Mouse (Mus musculus): ENCODE results near the gene Cuta. TPM values are rescaled to one million over a fixed set of nuclear protein-coding genes. Genes with fewer than 3 reads are reported as not detected.
"Not testable (repeated sequence)": the region's sequence is repeated elsewhere in the genome, so short reads cannot be mapped to it uniquely, and the experiment has no call there.

Gene Cuta
- polyA plus RNA-seq (2016; fragmentation: Nextera tagmentation; extraction: Ambion mirVana): 148 and 155 TPM in 2 replicates

DNA sequence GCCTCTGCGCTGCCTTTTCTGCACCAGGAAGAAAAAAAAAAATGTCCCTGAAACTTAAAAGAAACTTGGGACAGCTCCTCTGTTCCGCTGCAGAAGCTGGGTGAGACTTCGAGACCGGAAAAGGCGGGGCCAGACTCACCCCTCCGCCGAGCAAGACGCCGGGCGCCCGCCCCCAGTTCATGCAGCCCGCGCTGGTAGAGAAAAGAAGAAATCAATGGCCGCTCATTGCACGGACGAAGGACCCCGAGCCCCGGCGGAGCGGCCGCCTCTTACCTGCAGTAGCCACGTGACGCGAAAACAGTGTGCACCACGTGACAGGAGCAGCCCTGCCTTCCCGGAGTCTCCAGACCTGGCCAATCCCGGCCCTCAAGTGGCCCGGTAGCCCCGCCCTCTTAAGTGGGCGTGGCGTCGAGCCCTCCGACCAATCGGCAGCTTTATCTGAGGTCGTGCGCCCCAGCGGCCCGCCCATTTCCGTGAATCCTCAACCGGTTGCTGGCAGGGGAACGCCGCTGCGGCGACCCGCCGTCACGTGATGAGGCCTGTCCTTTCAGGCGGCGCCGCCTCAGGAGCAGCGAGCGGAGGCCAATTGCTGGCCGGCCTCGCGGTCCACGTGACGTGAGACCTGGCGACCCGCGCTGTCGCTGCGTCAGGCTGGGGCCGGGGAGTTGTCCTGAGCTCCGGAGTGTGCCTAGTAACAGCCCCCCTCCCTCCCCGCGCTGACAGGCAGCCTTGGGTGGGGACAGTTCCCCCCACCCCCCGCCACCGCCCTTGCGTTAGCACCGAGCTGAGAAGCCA, at the start of gene Cuta:
Gene Cuta, minus strand, starts transcription at position 392 of the 795 bp plus-strand sequence.
- Histone ChIP-seq H3K4me2 (peak within 1 kb of the TSS; percentile 99), H3K27ac (ENCODE audit: poor library complexity, severe bottlenecking) (peak within 1 kb of the TSS; percentile 95), H3K4me3 (peak within 1 kb of the TSS; percentile 77), H3K36me3 (peaks cover 31% of the 10 kb centered on the region), H3K4me1 (replicated peaks) (peaks cover 43% of the 10 kb centered on the region), H3K27me3 (replicated peaks) (no peaks in the 10 kb centered on the region), H3K9ac (peak within 1 kb of the TSS; percentile 90), H3K9me3 (replicated peaks) (no peaks in the 10 kb centered on the region)
- under 1% methylated on average over 70 of the region's 70 CpGs for WGBS
- ATAC-seq (ENCODE audit: insufficient number of reproducible peaks, low FRiP score): peak; percentile 96

DNA sequence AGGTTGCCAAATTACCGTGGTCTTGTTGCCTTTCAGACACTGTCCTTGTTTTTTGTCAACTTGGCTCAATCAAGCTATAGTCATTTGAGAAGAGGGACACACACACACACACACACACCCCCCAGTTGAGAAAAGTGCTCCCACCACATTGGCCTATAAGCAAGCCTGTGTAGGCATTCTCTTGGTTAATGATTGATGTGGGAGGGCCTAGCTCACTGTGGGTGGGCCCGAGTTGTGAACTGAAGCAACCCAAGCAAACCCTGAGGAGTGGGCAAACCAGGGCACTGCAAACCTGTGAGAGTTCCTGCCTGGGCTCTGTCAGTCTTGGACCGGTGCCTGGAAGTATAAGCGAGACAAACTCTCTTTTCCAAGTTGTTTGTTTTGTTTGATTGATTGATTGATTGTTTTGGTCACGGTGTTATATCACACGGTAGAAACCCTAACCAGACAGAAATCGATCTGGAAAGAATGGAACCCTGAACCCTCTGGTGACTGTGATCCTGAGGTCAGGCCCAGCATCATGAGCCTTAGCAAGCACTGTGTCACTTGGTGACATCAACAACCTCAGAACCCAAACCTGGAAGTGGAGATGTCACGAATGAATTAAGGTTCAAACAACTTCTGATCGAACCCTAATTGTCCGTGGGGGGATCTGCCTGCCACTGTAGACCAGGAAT, 46.3 kb upstream of the Cuta start:
- no peaks in the 10 kb centered on the region for H3K27me3 ChIP-seq (replicated peaks)

DNA sequence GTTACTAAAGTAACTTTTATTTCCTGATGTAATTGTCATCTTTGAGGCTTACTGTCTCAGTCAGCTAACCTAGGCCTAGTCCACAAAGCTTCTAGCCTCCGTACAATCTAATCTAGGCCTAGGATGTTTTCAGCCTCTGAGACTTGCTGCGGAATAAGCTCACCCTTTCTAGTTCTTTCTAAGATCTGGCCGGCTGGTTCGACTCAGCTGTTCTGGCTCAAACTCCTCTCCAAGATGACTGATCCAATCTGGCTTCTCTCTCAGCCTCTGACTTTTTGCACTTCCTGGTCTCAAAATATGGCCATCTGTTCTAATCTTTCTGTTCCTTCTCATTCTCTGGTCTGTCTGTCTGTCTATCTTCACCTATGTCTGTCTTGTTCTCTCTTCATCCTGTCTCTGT, 44.0 kb upstream of the Cuta start:
- no peaks in the 10 kb centered on the region for H3K27me3 ChIP-seq (replicated peaks)
- peaks cover 16% of the 10 kb centered on the region for H3K36me3 ChIP-seq
- WGBS: 89% methylated on average over 4 of the region's 4 CpGs
- no peak overlapping the region for H3K4me2 ChIP-seq
- ATAC-seq (ENCODE audit: insufficient number of reproducible peaks, low FRiP score): no peak
- H3K9ac ChIP-seq: no peak overlapping the region
- H3K4me1 ChIP-seq (replicated peaks): peaks cover 6% of the 10 kb centered on the region; the same call in 1 of the 2 replicates
- no peaks in the 10 kb centered on the region; the same call in 1 of the 2 replicates for H3K9me3 ChIP-seq (replicated peaks)
- H3K4me3 ChIP-seq: no peak overlapping the region
- no peak overlapping the region for H3K27ac ChIP-seq (ENCODE audit: poor library complexity, severe bottlenecking)

More for the DNA sequence above, 46.3 kb upstream of the Cuta start:
- Histone ChIP-seq H3K4me2 (no peak overlapping the region), H3K4me1 (replicated peaks) (peaks cover 6% of the 10 kb centered on the region; the same call in 1 of the 2 replicates), H3K9me3 (replicated peaks) (no peaks in the 10 kb centered on the region; the same call in 1 of the 2 replicates), H3K36me3 (no peaks in the 10 kb centered on the region; the same call in 1 of the 2 replicates), H3K27ac (ENCODE audit: poor library complexity, severe bottlenecking) (no peak overlapping the region), H3K9ac (no peak overlapping the region), H3K4me3 (no peak overlapping the region)
- no peak for ATAC-seq (ENCODE audit: insufficient number of reproducible peaks, low FRiP score)
- WGBS: 85% methylated on average over 10 of the region's 10 CpGs

DNA sequence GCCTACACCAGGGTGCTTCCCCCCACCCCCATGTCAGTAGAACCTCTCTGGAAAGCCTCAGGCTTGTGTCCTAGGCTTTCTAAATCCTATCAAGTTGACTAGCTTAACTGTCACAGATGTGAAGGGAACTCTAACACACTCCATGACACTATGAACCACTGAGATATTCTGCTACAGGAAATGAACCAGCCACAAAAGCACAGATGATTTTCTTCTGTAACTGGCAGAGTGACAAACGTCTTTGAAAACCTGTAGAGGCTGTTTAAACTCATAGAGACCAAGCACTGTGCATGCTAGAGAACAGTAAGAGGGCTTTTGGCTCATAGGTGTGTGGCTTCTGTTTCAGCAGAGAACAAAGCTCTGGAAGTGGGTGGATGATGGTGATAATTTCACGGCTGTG, 41.7 kb upstream of the Cuta start:
- ATAC-seq (ENCODE audit: insufficient number of reproducible peaks, low FRiP score): no peak
- H3K9me3 ChIP-seq (replicated peaks): no peaks in the 10 kb centered on the region
- peaks cover 6% of the 10 kb centered on the region; the same call in 1 of the 2 replicates for H3K4me1 ChIP-seq (replicated peaks)
- peaks cover 38% of the 10 kb centered on the region for H3K36me3 ChIP-seq
- no peak overlapping the region for H3K27ac ChIP-seq (ENCODE audit: poor library complexity, severe bottlenecking)
- H3K9ac ChIP-seq: no peak overlapping the region
- H3K4me2 ChIP-seq: no peak overlapping the region
- no peak overlapping the region for H3K4me3 ChIP-seq
- H3K27me3 ChIP-seq (replicated peaks): no peaks in the 10 kb centered on the region
- 53% methylated on average over 2 of the region's 2 CpGs for WGBS

DNA sequence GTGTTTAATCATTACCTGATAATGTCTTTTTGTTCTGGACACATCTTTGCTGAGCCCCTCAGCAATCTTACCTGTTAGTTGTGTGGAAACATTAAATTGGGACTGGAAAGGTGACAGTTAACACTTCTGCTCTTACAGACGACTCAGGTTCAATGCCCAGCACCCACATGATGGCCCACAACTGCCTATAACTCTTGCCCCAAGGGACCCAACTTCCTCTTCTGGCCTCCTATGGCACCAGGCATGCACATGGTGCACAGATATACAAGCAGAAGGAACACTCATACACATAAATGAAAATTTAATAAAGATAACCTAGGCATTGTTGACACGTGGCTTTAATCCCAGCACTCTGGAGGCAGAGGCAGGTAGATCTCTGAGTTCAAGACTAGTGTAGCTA, 40.1 kb upstream of the Cuta start:
- Histone ChIP-seq H3K4me2 (no peak overlapping the region), H3K9me3 (replicated peaks) (no peaks in the 10 kb centered on the region), H3K27ac (ENCODE audit: poor library complexity, severe bottlenecking) (no peak overlapping the region), H3K27me3 (replicated peaks) (no peaks in the 10 kb centered on the region), H3K36me3 (peaks cover 54% of the 10 kb centered on the region), H3K9ac (no peak overlapping the region), H3K4me1 (replicated peaks) (peaks cover 14% of the 10 kb centered on the region), H3K4me3 (no peak overlapping the region)
- 79% methylated on average over 2 of the region's 2 CpGs for WGBS
- ATAC-seq (ENCODE audit: insufficient number of reproducible peaks, low FRiP score): no peak

DNA sequence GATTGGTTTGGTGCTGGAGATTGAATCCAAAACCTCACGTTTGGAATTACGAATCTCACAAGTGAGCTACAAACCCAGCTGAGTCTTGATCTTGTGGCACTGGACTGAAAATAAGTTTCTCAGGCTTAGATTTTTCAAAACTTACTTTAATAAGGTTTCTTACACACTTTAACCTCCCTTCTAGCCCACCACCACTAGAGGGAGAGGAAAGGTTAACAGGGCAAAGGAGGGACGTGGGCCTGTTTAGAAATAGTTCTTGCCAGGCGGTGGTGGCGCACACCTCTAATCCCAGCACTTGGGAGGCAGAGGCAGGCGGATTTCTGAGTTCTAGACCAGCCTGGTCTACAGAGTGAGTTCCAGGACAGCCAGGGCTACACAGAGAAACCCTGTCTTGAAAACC, 38.0 kb upstream of the Cuta start:
- peaks cover 57% of the 10 kb centered on the region for H3K36me3 ChIP-seq
- peaks cover 25% of the 10 kb centered on the region for H3K4me1 ChIP-seq (replicated peaks)
- not testable (repeated sequence) for H3K27me3 ChIP-seq (replicated peaks); H3K9ac ChIP-seq; ATAC-seq (ENCODE audit: insufficient number of reproducible peaks, low FRiP score); H3K4me3 ChIP-seq; H3K9me3 ChIP-seq (replicated peaks); H3K27ac ChIP-seq (ENCODE audit: poor library complexity, severe bottlenecking); H3K4me2 ChIP-seq
- 94% methylated on average over 6 of the region's 6 CpGs for WGBS

DNA sequence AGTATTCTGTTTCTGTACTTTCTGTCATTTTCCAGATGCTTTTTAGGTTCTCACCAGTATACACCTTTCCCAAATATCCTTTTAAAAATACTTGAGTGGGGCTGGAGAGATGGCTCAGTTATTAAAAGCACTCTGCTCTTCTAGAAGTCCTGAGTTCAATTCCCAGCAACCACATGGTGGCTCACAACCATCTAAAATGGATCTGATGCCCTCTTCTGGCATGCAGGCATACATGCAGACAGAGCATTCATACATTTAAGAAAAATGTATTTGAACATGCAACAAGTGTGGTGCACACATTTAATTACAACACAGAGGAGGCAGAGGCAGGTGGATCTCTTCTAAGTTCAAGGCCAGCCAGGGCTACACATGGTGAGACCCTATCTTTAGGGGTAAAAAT, 36.0 kb upstream of the Cuta start:
- no peak overlapping the region for H3K4me2 ChIP-seq
- H3K36me3 ChIP-seq: peaks cover 65% of the 10 kb centered on the region
- ATAC-seq (ENCODE audit: insufficient number of reproducible peaks, low FRiP score): no peak

DNA sequence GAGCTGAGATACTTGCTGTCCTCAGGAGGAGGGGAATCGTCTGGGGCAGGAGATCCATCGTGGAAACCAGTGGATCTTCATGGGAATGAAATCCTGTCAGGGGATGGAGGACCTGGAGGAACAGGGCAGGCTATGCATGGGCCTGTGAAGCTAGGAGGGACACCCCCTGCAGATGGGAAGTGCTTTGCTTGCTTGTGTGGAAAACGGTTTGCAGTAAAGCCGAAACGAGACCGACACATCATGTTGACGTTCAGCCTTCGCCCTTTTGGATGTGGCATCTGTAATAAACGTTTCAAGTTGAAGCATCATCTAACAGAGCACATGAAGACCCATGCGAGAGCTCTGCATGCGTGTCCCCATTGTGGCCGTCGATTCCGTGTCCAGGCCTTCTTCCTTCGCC, 35.2 kb upstream of the Cuta start:
- WGBS: 90% methylated on average over 15 of the region's 15 CpGs
- H3K4me3 ChIP-seq: no peak overlapping the region
- H3K4me2 ChIP-seq: 0 out of 2 replicates have a peak overlapping the region, but pooled peaks have one; percentile 91
- no peaks in the 10 kb centered on the region for H3K9me3 ChIP-seq (replicated peaks)
- ATAC-seq (ENCODE audit: insufficient number of reproducible peaks, low FRiP score): no peak
- no peak overlapping the region for H3K27ac ChIP-seq (ENCODE audit: poor library complexity, severe bottlenecking)
- no peaks in the 10 kb centered on the region for H3K27me3 ChIP-seq (replicated peaks)
- peaks cover 31% of the 10 kb centered on the region for H3K4me1 ChIP-seq (replicated peaks)
- peaks cover 61% of the 10 kb centered on the region for H3K36me3 ChIP-seq
- no peak overlapping the region for H3K9ac ChIP-seq

More for the DNA sequence above, 36.0 kb upstream of the Cuta start:
- Histone ChIP-seq H3K27me3 (replicated peaks) (no peaks in the 10 kb centered on the region), H3K27ac (ENCODE audit: poor library complexity, severe bottlenecking) (no peak overlapping the region), H3K9ac (no peak overlapping the region), H3K4me1 (replicated peaks) (peaks cover 31% of the 10 kb centered on the region), H3K4me3 (no peak overlapping the region), H3K9me3 (replicated peaks) (no peaks in the 10 kb centered on the region)

DNA sequence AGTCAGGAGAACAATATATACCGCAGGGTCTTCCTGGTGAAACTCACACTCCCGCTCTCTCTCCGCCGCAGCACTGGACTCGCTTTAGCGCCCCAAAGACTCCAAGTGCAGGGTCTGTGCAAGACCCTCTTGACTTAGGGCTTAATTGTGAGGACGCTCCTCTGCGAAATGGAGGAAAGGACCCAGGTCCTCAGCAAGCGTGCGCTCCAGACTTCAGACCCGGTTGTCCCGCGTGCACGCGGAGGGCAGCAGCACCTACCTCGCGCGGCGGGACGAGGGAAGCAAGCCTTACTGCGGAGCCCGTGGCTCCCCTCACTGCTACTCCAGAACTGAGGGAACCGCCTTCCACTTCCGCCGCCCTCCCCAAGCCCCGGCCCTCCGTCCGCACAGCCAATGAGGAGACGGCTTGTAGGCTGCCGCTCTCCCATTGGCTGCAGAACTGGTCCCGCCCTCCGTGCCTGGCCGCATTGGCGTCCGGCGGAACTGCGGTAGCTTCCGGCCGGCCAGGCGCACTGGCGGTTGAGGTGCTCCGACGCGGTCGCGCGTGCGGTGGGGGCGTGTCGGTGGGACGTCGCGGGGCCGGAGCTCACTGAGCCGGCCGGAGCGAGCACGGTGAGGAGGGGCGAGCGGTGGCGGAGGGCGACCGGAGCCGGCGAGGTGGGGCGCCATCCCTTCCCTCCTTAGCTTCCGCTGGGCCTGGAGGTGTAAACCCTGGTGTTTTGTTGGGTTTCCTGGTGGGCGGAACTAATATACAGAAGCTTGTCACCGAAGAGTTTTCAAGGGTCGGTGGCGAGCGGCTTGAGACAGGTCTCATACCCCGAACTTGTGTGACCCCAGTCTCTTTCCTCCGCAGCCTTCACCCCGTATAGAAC, 33.6 kb upstream of the Cuta start, which contains the start of gene Zbtb9:
Gene Zbtb9, plus strand, starts transcription at position 465 of the 872 bp plus-strand sequence.
- peak within 1 kb of the TSS; percentile 89 for H3K4me3 ChIP-seq
- H3K36me3 ChIP-seq: peaks cover 46% of the 10 kb centered on the region
- peak within 1 kb of the TSS; percentile 88 for H3K9ac ChIP-seq
- H3K27ac ChIP-seq (ENCODE audit: poor library complexity, severe bottlenecking): peak within 1 kb of the TSS; percentile 72
- H3K27me3 ChIP-seq (replicated peaks): no peaks in the 10 kb centered on the region
- peaks cover 31% of the 10 kb centered on the region for H3K4me1 ChIP-seq (replicated peaks)
- peak within 1 kb of the TSS; percentile 91 for H3K4me2 ChIP-seq
- WGBS: under 1% methylated on average over 75 of the region's 75 CpGs
- H3K9me3 ChIP-seq (replicated peaks): no peaks in the 10 kb centered on the region
- peak; percentile 99 for ATAC-seq (ENCODE audit: insufficient number of reproducible peaks, low FRiP score)

DNA sequence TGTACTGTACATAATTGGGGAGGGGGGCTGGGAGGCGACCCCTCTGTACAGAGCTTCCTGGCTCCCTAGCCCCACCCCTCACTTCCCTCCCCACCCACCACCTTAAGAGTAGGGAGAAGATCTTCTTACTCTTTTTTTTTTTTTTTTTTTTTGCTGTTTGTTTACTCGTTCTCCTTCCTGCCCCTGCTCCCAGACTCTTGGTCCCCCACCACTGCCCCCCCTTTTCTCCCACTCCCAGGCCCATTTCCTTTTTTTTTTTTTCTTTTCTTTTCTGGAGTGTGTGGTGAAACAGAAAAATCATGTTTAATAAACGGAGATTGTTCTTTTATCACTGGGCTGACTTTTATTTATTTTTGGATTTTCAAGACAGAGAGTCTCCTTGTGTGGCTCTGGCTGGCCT, 32.7 kb upstream of the Cuta start:
- 1% methylated on average over 3 of the region's 3 CpGs for WGBS

More for the DNA sequence above, 32.7 kb upstream of the Cuta start:
- Histone ChIP-seq H3K4me2 (peak overlapping the region; percentile 91), H3K9me3 (replicated peaks) (no peaks in the 10 kb centered on the region), H3K27ac (ENCODE audit: poor library complexity, severe bottlenecking) (peak overlapping the region; percentile 72; the same call in 1 of the 2 replicates), H3K9ac (peak overlapping the region; percentile 83), H3K4me3 (peak overlapping the region; percentile 89), H3K4me1 (replicated peaks) (peaks cover 31% of the 10 kb centered on the region), H3K27me3 (replicated peaks) (no peaks in the 10 kb centered on the region), H3K36me3 (peaks cover 47% of the 10 kb centered on the region)
- no peak for ATAC-seq (ENCODE audit: insufficient number of reproducible peaks, low FRiP score)

Measured in heart, embryonic 12.5 days (tissue).